Mouse (Mus musculus): ENCODE measurements around the gene Zfand3.

- TF ChIP-seq POLR2A (IDR thresholded peaks at IDR 0.05; ENCODE audit: borderline replicate concordance, extremely low read depth, insufficient read depth, insufficient read length, poor library complexity, severe bottlenecking): no peak
- TF ChIP-seq CTCF (IDR thresholded peaks at IDR 0.05; ENCODE audit: borderline replicate concordance, extremely low read depth, insufficient read depth, insufficient read length): no peak
Observed at GRCm38 (mm10) chr17:30237600-30237999, 233.1 kb downstream of the Zfand3 start.
